Mouse (Mus musculus) kidney, postnatal 0 days (tissue): Measurements from ENCODE around the gene B3galt1. TPM values are rescaled to one million over a fixed set of nuclear protein-coding genes. Genes with fewer than 3 reads are reported as not detected.

Experiments used
- ATAC-seq: fragments of 200-750 bp; cut with Nextera tagmentation; replicated peaks from 2 replicates; pipeline ENCODE4 v1.8.0; 2017; ENCODE audit warnings: low read depth, moderate number of reproducible peaks, moderate TSS enrichment, moderate library complexity; ENCODE audit not compliant: low FRiP score
- DNase-seq: peaks from one replicate; pipeline ENCODE4 v3.0.0-alpha.2; 2016; ENCODE audit warnings: low spot score
- H3K27ac ChIP-seq: fragments of 300-500 bp; sonication (generic); 2 replicates; pipeline ENCODE4 v1.5.1; 2014; ENCODE audit warnings: mild to moderate bottlenecking
- H3K27me3 ChIP-seq: fragments of 300-500 bp; sonication (generic); 2 replicates; pipeline ENCODE4 v1.6.1; 2014; ENCODE audit warnings: low read length, mixed read lengths; ENCODE audit not compliant: insufficient read depth
- H3K36me3 ChIP-seq: fragments of 300-500 bp; sonication (generic); 2 replicates; pipeline ENCODE4 v1.6.1; 2014; ENCODE audit warnings: low read length, mixed read lengths; ENCODE audit not compliant: insufficient read depth
- H3K4me1 ChIP-seq: fragments of 300-500 bp; sonication (generic); replicated peaks from 2 replicates; pipeline ENCODE4 v1.6.1; 2014; ENCODE audit warnings: antibody characterized with exemption, low read length, mixed read lengths; ENCODE audit not compliant: insufficient read depth
- H3K4me2 ChIP-seq: fragments of 300-500 bp; sonication (generic); 2 replicates; pipeline ENCODE4 v1.6.1; 2014; ENCODE audit warnings: mild to moderate bottlenecking, low read length, moderate library complexity, mixed read lengths
- H3K4me3 ChIP-seq: fragments of 300-500 bp; sonication (generic); replicated peaks from 2 replicates; pipeline ENCODE4 v1.5.1; 2014; ENCODE audit warnings: low read depth, low read length
- H3K9ac ChIP-seq: fragments of 300-500 bp; sonication (generic); 2 replicates; pipeline ENCODE4 v1.6.1; 2014; ENCODE audit warnings: low read depth, low read length
- H3K9me3 ChIP-seq: fragments of 300-500 bp; sonication (generic); replicated peaks from 2 replicates; pipeline ENCODE4 v1.6.1; 2016; ENCODE audit warnings: low read length, inconsistent platforms, mixed read lengths
- CTCF ChIP-seq: IDR thresholded peaks from 2 replicates; pipeline ENCODE4 v1.5.1; 2016; ENCODE audit warnings: antibody characterized with exemption, low read depth, mild to moderate bottlenecking, moderate library complexity
- WGBS: fragments of 180-500 bp; shearing (Covaris S2); extraction: QIAGEN DNeasy Blood & Tissue Kit; methylation state at CpG from one replicate; pipeline ENCODE4 v1.1.7; 2014; 5-methylcytosine and 5-hydroxymethylcytosine counted together
- polyA plus RNA-seq: library from polyadenylated mRNA; unstranded; fragments of >200 nt; fragmentation: Nextera tagmentation; extraction: Ambion mirVana; gene quantifications from 2 replicates; pipeline ENCODE4 v1.2.1, GENCODE M21; 2015

Gene B3galt1
- polyA plus RNA-seq, 1 experiment from 2014 or later: 4.8 TPM

GRCm38 (mm10) chr2:68091559-68091958, 525.9 kb downstream of the B3galt1 start:
- H3K27me3 ChIP-seq: no peaks in the 10 kb centered on the region
- no peaks in the 10 kb centered on the region for H3K36me3 ChIP-seq
- DNase-seq (no peak), ATAC-seq (no peak)
- no peak overlapping the region for H3K4me2 ChIP-seq
- WGBS: 45% methylated on average over 2 of the region's 2 CpGs
- H3K4me3 ChIP-seq: no peak overlapping the region
- H3K9me3 ChIP-seq: no peaks in the 10 kb centered on the region
- no peak for TF ChIP-seq CTCF
- no peaks in the 10 kb centered on the region for H3K4me1 ChIP-seq
- no peak overlapping the region for H3K27ac ChIP-seq
- no peak overlapping the region for H3K9ac ChIP-seq

GRCm38 (mm10) chr2:68104641-68105040, 539.0 kb downstream of the B3galt1 start:
- Histone ChIP-seq H3K4me2 (no peak overlapping the region), H3K27me3 (no peaks in the 10 kb centered on the region), H3K36me3 (no peaks in the 10 kb centered on the region), H3K9me3 (no peaks in the 10 kb centered on the region), H3K4me3 (no peak overlapping the region), H3K27ac (no peak overlapping the region), H3K9ac (no peak overlapping the region), H3K4me1 (no peaks in the 10 kb centered on the region)
- 74% methylated on average over 4 of the region's 4 CpGs for WGBS
- TF ChIP-seq CTCF: no peak
- DNase-seq (no peak), ATAC-seq (no peak)

GRCm38 (mm10) chr2:68118076-68118475, 552.4 kb downstream of the B3galt1 start:
- Histone ChIP-seq H3K4me1 (no peaks in the 10 kb centered on the region), H3K27me3 (no peaks in the 10 kb centered on the region), H3K4me3 (no peak overlapping the region), H3K27ac (no peak overlapping the region), H3K9ac (no peak overlapping the region), H3K4me2 (no peak overlapping the region), H3K36me3 (no peaks in the 10 kb centered on the region), H3K9me3 (no peaks in the 10 kb centered on the region)
- 72% methylated on average over 8 of the region's 8 CpGs for WGBS
- TF ChIP-seq CTCF: peak; percentile 26; the same call in 1 of the 2 replicates
- no peak for DNase-seq
- no peak for ATAC-seq

- WGBS: 54% methylated on average over 6 of the region's 6 CpGs
- DNase-seq: no peak
- no peaks in the 10 kb centered on the region for H3K4me1 ChIP-seq
- no peaks in the 10 kb centered on the region for H3K36me3 ChIP-seq
- peak; percentile 41; the same call in 1 of the 2 replicates for TF ChIP-seq CTCF
- H3K4me3 ChIP-seq: no peak overlapping the region
- ATAC-seq: no peak
- H3K27me3 ChIP-seq: no peaks in the 10 kb centered on the region
- no peak overlapping the region for H3K27ac ChIP-seq
- no peak overlapping the region for H3K9ac ChIP-seq
- H3K9me3 ChIP-seq: no peaks in the 10 kb centered on the region
- no peak overlapping the region for H3K4me2 ChIP-seq
Observed at GRCm38 (mm10) chr2:68124751-68125150, 559.1 kb downstream of the B3galt1 start.

- Histone ChIP-seq H3K9me3 (no peaks in the 10 kb centered on the region), H3K4me2 (no peak overlapping the region), H3K4me1 (no peaks in the 10 kb centered on the region), H3K27me3 (no peaks in the 10 kb centered on the region), H3K27ac (no peak overlapping the region), H3K9ac (no peak overlapping the region), H3K4me3 (no peak overlapping the region), H3K36me3 (no peaks in the 10 kb centered on the region)
- no peak for TF ChIP-seq CTCF
- DNase-seq (no peak), ATAC-seq (no peak)
- WGBS: 91% methylated on average over 2 of the region's 2 CpGs
Observed at GRCm38 (mm10) chr2:68141094-68141493, 575.4 kb downstream of the B3galt1 start.

- Histone ChIP-seq H3K4me1 (no peaks in the 10 kb centered on the region), H3K4me2 (no peak overlapping the region)
- 83% methylated on average over 2 of the region's 2 CpGs for WGBS
Observed at GRCm38 (mm10) chr2:68143292-68143691, 577.6 kb downstream of the B3galt1 start.

GRCm38 (mm10) chr2:68159751-68160150, 594.1 kb downstream of the B3galt1 start:
- Histone ChIP-seq H3K4me2 (no peak overlapping the region), H3K9ac (no peak overlapping the region), H3K9me3 (no peaks in the 10 kb centered on the region), H3K27me3 (no peaks in the 10 kb centered on the region), H3K4me1 (no peaks in the 10 kb centered on the region), H3K36me3 (no peaks in the 10 kb centered on the region), H3K27ac (no peak overlapping the region), H3K4me3 (no peak overlapping the region)
- no peak for TF ChIP-seq CTCF
- no peak for DNase-seq
- WGBS: 90% methylated on average over 5 of the region's 5 CpGs
- ATAC-seq: no peak

More at GRCm38 (mm10) chr2:68143292-68143691, 577.6 kb downstream of the B3galt1 start:
- Histone ChIP-seq H3K27me3 (no peaks in the 10 kb centered on the region), H3K9ac (no peak overlapping the region), H3K9me3 (no peaks in the 10 kb centered on the region), H3K36me3 (no peaks in the 10 kb centered on the region), H3K4me3 (no peak overlapping the region), H3K27ac (no peak overlapping the region)
- no peak for TF ChIP-seq CTCF
- ATAC-seq (no peak), DNase-seq (no peak)
